Mouse (Mus musculus) layer of hippocampus, adult 11-12 months (tissue): ENCODE measurements around the gene Casp9.
A peak's percentile ranks its signal among the peaks of the same experiment; 100 is the strongest.
"Not testable (repeated sequence)": the region's sequence is repeated elsewhere in the genome, so short reads cannot be mapped to it uniquely, and the experiment has no call there.

Experiments
- DNase-seq: peaks from one replicate; pipeline ENCODE4 v3.0.0; 2022; ENCODE audit warnings: low spot score

Casp9 gene

GRCm38 (mm10) chr4:141793282-141794151, at the start of gene Casp9:
Gene Casp9, plus strand, starts transcription at chr4:141793612.
- peak; percentile 96 for DNase-seq

GRCm38 (mm10) chr4:141746578-141747346, 46.6 kb upstream of the Casp9 start, which contains the start of gene Agmat:
Gene Agmat, plus strand, starts transcription at chr4:141746672.
- no peak for DNase-seq

GRCm38 (mm10) chr4:141749557-141749956, 43.9 kb upstream of the Casp9 start:
- no peak for DNase-seq

GRCm38 (mm10) chr4:141750826-141751225, 42.6 kb upstream of the Casp9 start:
- DNase-seq = no peak

GRCm38 (mm10) chr4:141751419-141752075, 41.9 kb upstream of the Casp9 start:
- no peak for DNase-seq

GRCm38 (mm10) chr4:141752076-141752421, 41.4 kb upstream of the Casp9 start:
- no peak for DNase-seq

GRCm38 (mm10) chr4:141755375-141755930, 38.0 kb upstream of the Casp9 start:
- no peak for DNase-seq

GRCm38 (mm10) chr4:141757124-141757523, 36.3 kb upstream of the Casp9 start:
- DNase-seq = no peak

GRCm38 (mm10) chr4:141758874-141759542, 34.4 kb upstream of the Casp9 start:
- DNase-seq = no peak

GRCm38 (mm10) chr4:141760942-141761341, 32.5 kb upstream of the Casp9 start:
- DNase-seq = no peak

GRCm38 (mm10) chr4:141762102-141762598, 31.3 kb upstream of the Casp9 start:
- no peak for DNase-seq

- DNase-seq = no peak
Measured at GRCm38 (mm10) chr4:141763476-141763875, 29.9 kb upstream of the Casp9 start.

GRCm38 (mm10) chr4:141765008-141765407, 28.4 kb upstream of the Casp9 start:
- DNase-seq = no peak

GRCm38 (mm10) chr4:141766316-141766667, 27.1 kb upstream of the Casp9 start:
- DNase-seq = no peak

- DNase-seq = peak; percentile 64
Measured at GRCm38 (mm10) chr4:141766668-141767352, 26.6 kb upstream of the Casp9 start.

GRCm38 (mm10) chr4:141767353-141768036, 25.9 kb upstream of the Casp9 start:
- peak; percentile 44 for DNase-seq

- DNase-seq = no peak
Measured at GRCm38 (mm10) chr4:141769501-141770160, 23.8 kb upstream of the Casp9 start.

- DNase-seq = no peak
Measured at GRCm38 (mm10) chr4:141771823-141772222, 21.6 kb upstream of the Casp9 start.

GRCm38 (mm10) chr4:141773019-141773418, 20.4 kb upstream of the Casp9 start:
- not testable (repeated sequence) for DNase-seq

GRCm38 (mm10) chr4:141779828-141780227, 13.6 kb upstream of the Casp9 start:
- peak; percentile 67 for DNase-seq
